Mouse (Mus musculus) gonadal fat pad, adult 2 months (tissue): ENCODE results near the gene Snrpf. TPM values are rescaled to one million over a fixed set of nuclear protein-coding genes. Genes with fewer than 3 reads are reported as not detected.
"Not testable (repeated sequence)": the region's sequence is repeated elsewhere in the genome, so short reads cannot be mapped to it uniquely, and the experiment has no call there.

Experiments
- DNase-seq: peaks from one replicate; pipeline ENCODE4 v3.0.0-alpha.2; 2012; ENCODE audit warnings: low read depth
- polyA plus RNA-seq: library from polyadenylated mRNA; depleted of rRNA; stranded (reverse); fragments of >200 nt; gene quantifications from 2 replicates; pipeline ENCODE4 v1.2.3, GENCODE M21; 2012

Snrpf gene
- polyA plus RNA-seq, 1 experiment: 12.8 TPM

DNA sequence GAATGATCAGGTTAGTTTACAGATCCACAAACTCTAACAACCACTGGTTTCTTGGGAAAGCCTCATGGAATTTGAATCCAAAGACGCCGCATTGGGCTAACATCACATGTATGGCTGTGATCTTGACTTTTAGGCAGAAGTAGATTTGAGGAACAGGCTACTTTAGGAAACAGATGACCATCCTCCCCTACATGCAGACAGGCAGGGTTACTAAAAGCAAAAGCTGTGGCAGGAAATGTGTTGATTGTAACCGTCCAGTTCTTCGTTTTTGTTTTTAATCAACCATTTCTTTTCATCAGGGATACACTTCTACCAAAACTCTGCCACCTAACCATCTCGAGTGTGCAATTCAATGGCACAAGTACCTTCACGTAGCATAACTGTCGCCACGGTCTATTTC, 13.5 kb downstream of the Snrpf start:
- DNase-seq: no peak

DNA sequence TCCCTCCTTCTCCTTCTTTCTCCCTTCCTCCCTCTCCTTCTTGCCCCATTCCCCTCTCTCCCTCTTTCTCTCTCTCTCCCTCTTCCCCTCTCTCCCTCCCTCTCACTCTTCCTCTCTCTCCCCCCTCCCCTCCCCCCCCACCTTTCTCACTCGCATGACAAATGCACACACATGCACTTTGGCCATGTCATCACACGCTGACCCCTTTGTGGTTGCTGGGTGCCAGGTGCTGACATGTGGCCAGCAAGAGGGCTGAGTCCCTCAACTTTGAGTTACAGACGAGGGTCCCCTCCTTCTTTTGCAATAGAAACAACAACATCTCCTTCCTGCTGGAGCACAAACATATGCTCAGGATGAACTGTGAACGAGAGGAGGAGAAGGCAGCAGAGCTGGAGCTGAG, 14.5 kb downstream of the Snrpf start:
- no peak for DNase-seq

DNA sequence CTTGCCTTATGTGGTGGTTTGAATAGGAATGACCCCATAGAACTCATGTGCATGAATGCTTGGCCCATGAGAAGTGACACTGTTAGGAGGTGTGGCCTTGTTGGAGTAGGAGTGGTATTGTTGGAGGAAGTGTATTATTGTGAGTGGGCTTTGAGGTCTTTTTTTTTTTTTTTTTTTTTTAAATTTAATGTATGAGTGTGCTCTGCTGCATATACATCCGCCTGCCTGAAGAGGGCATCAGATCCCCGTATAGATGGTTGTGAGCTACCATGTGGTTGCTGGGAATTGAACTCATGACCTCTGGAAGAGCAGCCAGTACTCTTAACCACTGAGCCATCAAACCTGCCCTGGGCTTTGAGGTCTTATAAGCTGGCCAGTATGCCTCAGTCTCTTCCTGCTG, 17.3 kb downstream of the Snrpf start:
- no peak for DNase-seq

DNA sequence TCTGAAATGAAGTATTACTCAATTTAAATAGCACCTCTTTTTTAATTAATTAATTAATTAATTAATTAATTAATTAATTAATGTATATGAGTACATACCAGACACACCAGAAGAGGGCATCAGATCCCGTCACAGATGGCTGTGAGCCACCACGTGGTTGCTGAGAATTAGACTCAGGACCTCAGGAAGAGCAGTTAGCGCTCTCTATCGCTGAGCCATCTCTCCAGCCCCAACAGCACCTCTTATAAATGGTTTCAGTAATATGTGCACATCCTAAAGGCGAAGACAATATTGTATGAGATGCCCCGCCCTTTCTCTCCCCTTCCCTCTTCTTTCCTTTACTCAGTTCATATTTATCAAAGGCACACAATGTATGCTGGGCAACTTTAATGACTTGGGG, 20.8 kb downstream of the Snrpf start:
- no peak for DNase-seq

DNA sequence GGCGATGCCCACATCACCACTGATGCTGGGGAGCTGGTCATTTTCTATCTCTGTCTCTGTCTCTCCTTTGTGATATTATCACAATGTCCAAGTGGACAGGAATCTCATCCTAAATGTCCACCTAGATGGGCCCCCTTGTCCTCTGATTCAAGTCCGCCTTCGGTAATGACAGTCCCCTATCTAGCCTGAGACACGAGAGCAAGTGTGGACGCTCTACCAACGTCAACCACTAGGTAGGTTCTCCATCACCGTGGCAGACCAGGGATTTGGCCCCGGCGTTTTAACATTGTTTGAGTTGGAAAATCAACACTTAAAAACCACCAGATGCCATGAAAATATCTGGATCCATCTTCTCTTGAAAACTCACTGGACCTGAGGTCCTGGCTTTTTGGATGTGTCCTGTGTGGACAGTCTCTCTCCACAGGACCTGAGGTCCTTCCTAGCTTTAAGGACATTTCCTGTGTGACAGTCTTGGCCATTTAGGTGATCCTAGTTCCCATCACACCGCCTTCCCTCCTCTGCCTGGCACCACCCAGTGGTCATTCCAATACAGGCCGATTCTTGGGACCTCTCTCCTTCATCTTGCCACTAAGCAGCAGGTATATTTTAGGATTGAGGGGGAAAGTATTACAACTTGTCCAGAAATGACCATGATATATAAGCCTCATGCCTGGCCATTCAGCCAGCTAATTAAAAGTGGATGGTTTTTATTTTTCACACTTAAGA, 21.5 kb downstream of the Snrpf start:
- no peak for DNase-seq

DNA sequence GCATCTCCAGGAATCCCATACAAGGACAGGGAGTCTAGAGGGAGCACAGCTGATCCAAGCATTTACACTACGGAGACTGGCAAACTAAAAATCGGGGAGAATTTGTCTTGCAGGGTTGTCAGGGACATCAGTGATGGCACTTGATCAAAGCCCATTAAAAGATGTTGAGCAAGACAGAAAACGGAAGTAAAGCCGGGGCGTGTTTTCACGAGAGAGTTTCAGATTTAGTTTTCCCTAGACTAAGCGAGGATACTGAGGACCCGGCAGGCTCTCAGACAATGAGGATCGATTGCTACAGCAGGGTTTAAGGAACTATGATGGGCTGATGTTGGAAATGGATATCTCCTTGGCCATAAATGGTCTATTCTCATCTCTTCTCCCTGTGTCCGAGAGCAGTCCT, 22.4 kb downstream of the Snrpf start:
- DNase-seq: no peak

DNA sequence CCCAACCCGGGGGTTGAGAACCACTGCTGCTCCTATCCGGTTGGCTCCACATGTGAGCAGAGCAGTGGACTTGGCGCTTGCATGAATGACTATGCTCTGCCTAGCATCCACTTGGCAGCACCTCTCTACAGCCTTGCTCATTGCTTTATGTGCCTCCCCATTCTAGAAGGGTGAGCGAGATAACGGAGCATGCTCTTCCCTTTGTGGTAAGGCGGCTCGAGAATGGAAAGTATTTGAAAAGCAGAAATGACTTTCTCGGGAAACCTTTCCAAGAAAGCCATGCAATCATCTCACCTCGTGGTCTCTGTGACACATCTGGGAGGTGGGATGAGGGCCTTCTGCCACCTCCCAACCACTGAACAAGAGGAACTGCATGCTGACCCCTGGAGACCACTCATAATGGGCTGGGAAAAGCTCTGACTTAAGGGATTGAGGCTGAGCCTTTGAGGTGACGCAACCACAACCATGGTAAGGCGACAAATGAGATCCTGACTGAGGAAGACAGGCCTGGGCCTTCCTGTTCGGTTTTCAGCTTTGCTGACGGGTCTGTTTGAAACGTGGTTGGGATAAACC, 24.9 kb downstream of the Snrpf start:
- DNase-seq: no peak

DNA sequence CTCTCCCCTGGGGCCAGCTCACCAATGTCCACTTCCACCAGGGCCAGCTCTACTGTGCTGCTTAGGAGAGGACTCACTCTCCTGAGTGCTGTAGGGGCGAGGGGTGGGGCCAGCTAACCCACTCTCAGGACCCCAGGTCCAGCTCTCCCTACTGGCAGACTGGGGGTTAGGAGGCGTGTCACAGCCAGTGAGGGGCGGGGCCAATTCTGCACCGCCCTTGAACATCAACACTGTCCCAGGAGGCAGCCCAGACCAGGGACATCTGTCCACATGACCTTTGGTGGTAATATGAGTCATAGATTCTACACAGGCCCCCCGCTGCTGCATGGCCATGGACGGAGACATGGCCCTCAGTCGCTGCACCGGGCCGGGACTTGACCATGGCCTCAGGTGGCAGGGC, 29.7 kb downstream of the Snrpf start:
- DNase-seq: no peak

DNA sequence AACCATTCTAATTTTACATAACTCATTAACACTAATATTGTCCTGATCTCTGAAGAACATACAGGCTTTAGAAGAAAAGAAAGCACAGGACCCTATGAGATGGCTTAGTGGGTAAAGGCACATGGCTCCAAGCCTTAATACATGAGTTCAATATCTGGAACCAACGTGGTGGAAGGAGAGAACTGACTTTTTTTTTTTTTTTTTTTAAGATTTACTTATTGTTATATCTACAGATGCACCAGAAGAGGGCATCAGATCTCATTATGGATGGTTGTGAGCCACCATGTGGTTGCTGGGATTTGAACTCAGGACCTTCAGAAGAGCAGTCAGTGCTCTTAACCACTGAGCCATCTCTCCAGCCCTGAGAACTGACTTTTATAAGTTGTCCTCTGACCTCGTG, 31.5 kb downstream of the Snrpf start:
- DNase-seq: not testable (repeated sequence)

DNA sequence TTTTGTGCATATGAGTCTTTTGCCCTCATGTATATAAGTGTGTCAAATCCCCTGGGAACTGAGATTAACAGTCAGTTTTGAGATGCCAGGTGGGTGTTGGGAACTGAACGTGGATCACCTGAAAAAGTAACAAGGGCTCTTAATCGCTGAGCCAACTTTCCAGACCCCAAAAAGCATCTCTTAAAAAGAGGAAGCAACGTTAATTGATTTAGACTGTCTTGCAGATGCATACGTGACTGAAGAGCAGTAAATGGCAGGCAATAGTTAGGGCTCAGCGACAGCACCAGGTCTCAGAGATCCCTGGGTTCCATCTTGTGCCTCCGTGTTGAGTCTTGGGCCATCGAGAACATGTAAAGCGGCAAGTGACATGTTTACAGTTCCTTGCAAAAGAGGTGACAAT, 36.9 kb downstream of the Snrpf start:
- no peak for DNase-seq

DNA sequence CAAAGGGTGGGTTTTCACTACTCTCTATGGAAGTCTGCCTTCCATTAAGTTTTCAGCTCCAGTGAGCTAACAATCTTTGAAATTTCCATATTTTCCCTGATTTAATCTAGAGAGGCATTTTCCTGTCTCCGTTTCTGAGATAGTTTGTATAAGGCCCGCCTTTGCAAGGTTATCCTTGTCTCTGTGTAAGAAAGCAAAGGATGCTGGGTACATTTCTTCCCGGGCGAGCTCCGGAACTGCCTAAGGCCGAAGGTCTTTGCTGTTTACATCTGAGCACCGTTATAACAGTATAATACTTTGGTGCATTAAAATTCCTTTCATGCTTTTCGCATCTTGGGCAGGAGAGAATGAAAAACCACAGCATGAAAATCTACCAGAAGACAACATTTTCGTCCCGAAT, 39.7 kb downstream of the Snrpf start:
- DNase-seq: no peak

DNA sequence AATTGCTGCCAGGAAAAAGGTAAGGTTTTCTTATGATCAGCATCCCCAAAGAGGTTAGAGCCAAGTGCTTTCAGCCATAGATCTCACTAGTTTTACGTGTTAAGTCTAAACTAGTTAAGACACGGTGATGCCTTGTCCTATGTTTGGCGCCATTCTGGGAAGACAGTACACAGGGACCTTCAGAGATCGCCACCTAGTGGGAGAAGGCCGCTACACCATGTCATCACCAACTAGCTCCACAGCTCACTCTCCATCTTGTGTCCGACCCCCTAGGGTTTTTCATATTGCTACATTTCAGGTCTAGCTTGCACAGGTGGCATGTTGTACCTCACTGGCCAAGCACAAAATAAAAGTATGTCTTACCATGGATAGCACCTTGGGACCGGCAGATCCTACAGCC, 40.5 kb downstream of the Snrpf start:
- DNase-seq: no peak

DNA sequence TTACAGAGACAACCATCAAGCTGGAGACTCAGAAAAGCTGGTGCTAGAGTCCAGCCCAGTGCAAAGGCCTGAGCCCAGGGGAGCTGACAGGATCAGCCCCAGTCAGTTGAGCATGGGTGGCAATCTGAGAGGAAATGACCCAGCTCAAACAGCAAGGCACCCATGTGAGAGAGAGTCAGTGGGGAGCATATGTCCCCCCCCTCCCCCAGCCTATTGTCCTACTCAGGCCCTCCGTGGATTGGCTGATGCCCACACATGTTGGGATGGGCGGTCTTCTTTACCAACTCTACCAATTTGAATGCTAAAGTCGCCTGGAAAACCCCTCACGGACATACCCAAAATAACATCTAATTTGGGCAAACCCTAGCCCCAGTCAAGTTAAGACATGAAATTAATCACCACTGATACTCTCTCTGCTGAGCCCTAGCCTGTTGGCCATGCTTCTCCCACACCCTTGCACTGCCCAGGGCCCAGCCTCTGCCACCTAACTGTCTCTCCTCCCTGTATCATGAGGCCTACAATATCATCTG, 41.7 kb downstream of the Snrpf start:
- DNase-seq: no peak

DNA sequence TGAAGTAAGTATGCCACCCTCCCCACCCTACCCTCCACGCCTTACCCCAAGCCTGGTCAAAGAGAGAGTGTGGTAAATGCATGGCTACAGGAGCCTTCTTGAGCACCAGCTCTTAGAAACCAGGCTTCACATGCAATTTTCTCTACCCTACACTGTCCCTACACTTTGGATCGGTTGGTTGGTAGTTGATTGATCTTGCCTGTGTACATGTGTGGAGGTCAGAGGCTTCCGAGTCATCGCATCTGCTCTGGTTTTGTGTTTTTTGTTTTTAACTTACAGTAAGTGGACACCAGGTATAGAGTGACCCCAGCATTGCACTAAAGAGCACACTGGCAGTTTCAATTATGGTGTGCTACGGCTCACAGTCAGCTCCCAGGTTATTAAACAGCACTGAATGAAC, 45.3 kb downstream of the Snrpf start:
- DNase-seq: no peak

DNA sequence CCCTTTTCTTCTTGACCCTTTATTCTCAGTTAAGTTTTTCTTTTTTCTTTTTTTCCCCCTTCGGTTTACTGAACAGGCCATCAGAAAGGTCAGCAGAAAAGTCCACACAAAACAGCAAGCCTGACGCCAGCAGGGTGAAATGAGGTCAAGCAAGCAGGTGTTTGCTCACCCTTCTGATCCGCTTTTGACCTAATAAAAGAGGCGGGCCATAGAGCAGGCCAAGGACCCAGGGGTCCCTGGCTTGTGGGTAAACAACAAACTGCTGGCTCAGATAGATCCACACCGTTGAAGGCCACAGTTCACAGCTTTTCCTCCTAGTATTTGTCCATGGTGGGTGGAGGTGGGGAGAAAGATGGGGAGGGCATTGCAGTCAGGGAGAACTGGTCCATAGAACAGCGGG, 46.3 kb downstream of the Snrpf start:
- DNase-seq: no peak

DNA sequence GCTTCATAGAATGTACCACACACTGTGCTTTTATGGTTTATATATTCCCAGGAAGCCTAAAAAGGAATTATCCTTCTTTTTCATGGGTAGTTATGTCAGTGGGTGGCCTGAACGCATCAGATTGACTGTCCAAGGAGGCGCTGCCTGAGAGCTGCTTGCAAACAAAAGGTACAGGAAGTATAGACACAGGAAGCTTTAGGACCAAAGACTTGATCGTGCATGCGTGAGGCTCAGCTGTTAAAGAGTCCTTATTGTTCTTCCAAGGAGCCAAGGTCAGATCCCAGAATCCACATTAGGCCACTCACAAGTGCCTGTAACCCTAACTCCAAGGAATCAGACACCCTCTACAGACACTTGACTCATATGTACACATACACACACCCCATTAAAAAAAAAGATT, 47.1 kb downstream of the Snrpf start:
- no peak for DNase-seq

DNA sequence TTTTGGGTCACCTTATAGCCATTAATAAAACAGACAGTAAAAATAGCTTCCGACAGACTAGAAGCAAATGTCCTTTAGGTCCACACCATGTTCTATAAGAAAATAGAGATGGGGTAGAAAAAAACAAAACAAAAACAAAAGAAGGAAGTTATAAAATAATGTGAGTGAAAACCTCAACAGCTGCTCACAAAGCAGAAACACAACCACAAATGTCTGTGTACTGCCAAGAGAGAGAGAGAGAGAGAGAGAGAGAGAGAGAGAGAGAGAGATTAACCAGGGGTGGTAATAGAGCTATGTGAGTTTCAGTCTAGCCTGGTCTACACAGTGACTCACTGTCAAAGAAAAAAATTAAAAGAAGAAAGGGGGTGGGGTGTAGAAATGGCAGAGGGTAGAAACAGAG, 47.9 kb downstream of the Snrpf start:
- DNase-seq: no peak

DNA sequence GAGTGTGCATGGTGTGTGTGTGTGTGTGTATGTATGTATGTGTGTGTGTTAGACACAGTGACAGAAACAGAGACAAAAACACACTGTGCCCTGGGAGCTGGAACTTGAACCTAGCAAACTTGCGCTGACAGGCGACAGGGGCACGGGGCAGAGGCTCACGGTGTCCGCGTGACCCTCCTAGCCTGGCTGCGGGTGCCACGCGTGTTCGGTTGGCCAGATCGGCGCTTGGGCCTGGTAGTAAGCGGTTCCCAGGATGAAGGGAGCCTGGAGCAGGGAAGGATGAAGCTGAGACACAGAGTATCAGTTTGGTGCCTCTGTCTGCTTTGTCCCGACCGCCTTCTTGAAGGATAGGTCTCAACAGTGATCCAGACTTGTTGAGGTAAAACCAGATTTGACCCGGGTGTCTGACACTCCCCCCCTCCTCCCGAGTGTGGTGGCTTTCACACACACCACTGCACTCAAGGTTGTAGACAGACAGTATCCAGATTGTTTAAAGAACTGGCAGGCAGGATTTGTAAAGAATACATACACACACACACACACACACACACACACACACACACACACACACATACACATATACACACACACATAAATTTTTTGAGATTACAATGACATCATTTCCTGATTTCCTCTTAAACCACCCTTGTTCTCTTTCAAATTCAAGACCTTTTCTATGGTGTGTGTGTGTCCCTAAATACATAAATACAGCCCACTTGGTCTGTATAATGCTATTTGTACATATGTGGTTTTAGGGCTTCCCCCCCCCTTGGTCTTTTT, 48.9 kb downstream of the Snrpf start, which contains the start of gene Ccdc38:
Gene Ccdc38 (plus strand): TSS at position 202 of the 780 bp plus-strand sequence.
- no peak for DNase-seq

DNA sequence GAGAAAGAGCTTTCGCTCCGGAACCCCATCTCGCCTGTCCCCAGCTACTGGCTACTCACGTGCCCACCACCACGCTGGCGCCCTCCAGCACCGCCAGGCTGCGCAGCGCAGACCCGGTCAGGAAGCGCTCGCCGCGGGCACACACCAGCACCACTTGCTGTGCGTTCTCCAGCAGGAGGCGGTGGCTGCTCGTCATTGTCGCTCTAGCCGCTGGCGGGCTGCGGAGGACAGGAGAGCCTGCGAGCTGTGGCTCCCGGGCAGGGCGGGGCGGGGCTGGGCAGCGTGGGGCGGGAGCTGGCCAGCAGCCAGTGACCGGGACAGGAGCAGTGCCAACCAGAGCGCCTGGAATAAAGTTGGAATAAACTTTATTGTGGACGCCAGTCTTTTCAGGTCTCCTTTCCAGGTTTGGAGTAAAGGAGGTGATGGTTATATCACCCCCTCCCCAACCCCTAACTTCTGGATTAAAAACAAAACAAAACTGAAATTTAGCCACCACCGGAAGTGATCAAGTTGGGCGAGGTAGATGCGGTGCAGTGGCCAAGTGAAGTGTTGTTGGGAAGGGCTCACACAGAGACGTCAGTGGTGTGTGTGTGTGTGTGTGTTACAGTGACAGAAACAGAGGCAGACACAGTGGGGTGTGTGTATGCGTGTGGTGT, 49.6 kb downstream of the Snrpf start, which contains the start of gene Amdhd1:
Gene Amdhd1 (minus strand): TSS at position 259 of the 656 bp plus-strand sequence.
- DNase-seq: no peak

DNA sequence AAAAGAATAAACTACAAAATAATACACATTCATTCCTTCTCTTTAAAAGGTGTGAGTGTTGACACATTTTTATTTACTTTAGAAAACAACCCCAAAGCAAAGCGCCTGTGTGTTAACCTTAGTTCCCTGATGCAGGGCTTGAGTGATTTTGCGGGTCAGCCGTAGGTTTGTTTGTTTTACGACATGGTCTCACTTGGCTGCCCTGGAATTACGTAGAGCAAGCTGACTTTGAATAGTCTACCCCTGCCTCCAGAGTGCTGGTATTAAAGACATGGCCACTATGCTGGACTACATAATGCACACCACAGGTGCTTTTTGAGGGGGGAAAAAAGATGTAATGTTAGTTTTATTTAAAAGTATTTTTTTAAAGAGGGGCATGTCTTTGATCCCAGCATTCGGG, 50.7 kb downstream of the Snrpf start:
- DNase-seq: no peak

DNA sequence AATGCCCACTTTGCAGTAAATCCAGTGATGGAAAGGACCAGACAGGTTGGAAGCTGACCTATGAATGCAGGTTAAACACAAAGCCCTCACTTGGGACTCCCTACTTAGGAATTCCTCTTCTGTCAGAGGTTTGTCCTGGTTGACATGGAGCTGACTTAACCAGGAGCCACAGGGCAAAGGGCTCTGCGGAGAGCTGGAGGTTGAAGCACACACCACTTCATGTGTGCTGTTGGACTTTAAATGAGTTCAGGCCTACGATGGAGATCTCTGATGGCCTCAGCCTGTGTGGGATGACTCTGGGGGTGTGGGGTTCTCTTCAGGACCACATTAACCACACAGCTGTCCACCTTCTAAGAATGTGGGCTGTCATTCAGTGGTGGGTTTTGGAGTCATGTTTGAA, 51.2 kb downstream of the Snrpf start:
- DNase-seq: no peak
